Mouse (Mus musculus) kidney, embryonic 14.5 days (tissue): Measurements from ENCODE around the gene Gxylt2. TPM values are rescaled to one million over a fixed set of nuclear protein-coding genes. Genes with fewer than 3 reads are reported as not detected.

Source experiments
- ATAC-seq: fragments of 200-750 bp; cut with Nextera tagmentation; 2 replicates; pipeline ENCODE4 v1.8.0; 2017; ENCODE audit warnings: moderate number of reproducible peaks, mild to moderate bottlenecking, moderate TSS enrichment, moderate library complexity; ENCODE audit not compliant: low FRiP score, low TSS enrichment
- H3K27ac ChIP-seq: fragments of 300-500 bp; sonication (generic); 2 replicates; pipeline ENCODE4 v1.5.1; 2014; ENCODE audit warnings: low read depth, mild to moderate bottlenecking, low read length, moderate library complexity, mixed read lengths
- H3K27me3 ChIP-seq: fragments of 300-500 bp; sonication (generic); 2 replicates; pipeline ENCODE4 v1.6.1; 2014; ENCODE audit warnings: mild to moderate bottlenecking, low read length; ENCODE audit not compliant: control insufficient read depth, insufficient read depth
- H3K36me3 ChIP-seq: fragments of 300-500 bp; sonication (generic); 2 replicates; pipeline ENCODE4 v1.6.1; 2014; ENCODE audit warnings: low read length, mixed read lengths; ENCODE audit not compliant: control insufficient read depth, insufficient read depth
- H3K4me1 ChIP-seq: fragments of 300-500 bp; sonication (generic); 2 replicates; pipeline ENCODE4 v1.6.1; 2014; ENCODE audit warnings: low read length, mixed read lengths; ENCODE audit not compliant: control insufficient read depth, insufficient read depth
- H3K4me2 ChIP-seq: fragments of 300-500 bp; sonication (generic); replicated peaks from 2 replicates; pipeline ENCODE4 v1.6.1; 2014; ENCODE audit warnings: low read depth, mild to moderate bottlenecking, low read length
- H3K4me3 ChIP-seq: fragments of 300-500 bp; sonication (generic); 2 replicates; pipeline ENCODE4 v1.5.1; 2014; ENCODE audit warnings: mild to moderate bottlenecking, low read length
- H3K9ac ChIP-seq: fragments of 300-500 bp; sonication (generic); 2 replicates; pipeline ENCODE4 v1.6.1; 2014; ENCODE audit warnings: low read depth, mild to moderate bottlenecking, low read length, moderate library complexity
- H3K9me3 ChIP-seq: fragments of 300-500 bp; sonication (generic); 2 replicates; pipeline ENCODE4 v1.6.1; 2016; ENCODE audit warnings: low read length; ENCODE audit not compliant: control insufficient read depth
- WGBS: fragments of 180-500 bp; shearing (Covaris S2); extraction: QIAGEN DNeasy Blood & Tissue Kit; methylation state at CpG from one replicate; pipeline ENCODE4 v1.1.7; 2014; 5-methylcytosine and 5-hydroxymethylcytosine counted together
- polyA plus RNA-seq: library from polyadenylated mRNA; unstranded; fragments of >200 nt; fragmentation: Nextera tagmentation; extraction: Ambion mirVana; gene quantifications from 2 replicates; pipeline ENCODE4 v1.2.1, GENCODE M21; 2014

The Gxylt2 gene
- polyA plus RNA-seq = 12.1 and 12.4 TPM in 2 replicates

GRCm38 (mm10) chr6:100704574-100705365, at the start of gene Gxylt2:
Gene Gxylt2, plus strand, starts transcription at chr6:100704734.
- no peaks in the 10 kb centered on the region for H3K36me3 ChIP-seq
- under 1% methylated on average over 63 of the region's 77 CpGs for WGBS
- peak within 1 kb of the TSS; percentile 81 for H3K4me2 ChIP-seq
- peaks cover 9% of the 10 kb centered on the region for H3K4me1 ChIP-seq
- peak; percentile 94 for ATAC-seq
- H3K27me3 ChIP-seq = no peaks in the 10 kb centered on the region
- peak within 1 kb of the TSS; percentile 67 for H3K4me3 ChIP-seq
- H3K27ac ChIP-seq = peak within 1 kb of the TSS; percentile 64
- peak within 1 kb of the TSS; percentile 79 for H3K9ac ChIP-seq
- H3K9me3 ChIP-seq = no peaks in the 10 kb centered on the region

- no peak overlapping the region for H3K4me2 ChIP-seq
- no peaks in the 10 kb centered on the region for H3K4me1 ChIP-seq
- no peak overlapping the region for H3K9ac ChIP-seq
- H3K27me3 ChIP-seq = no peaks in the 10 kb centered on the region
- WGBS = 85% methylated on average over 5 of the region's 5 CpGs
- no peaks in the 10 kb centered on the region for H3K9me3 ChIP-seq
- H3K27ac ChIP-seq = no peak overlapping the region
- no peak overlapping the region for H3K4me3 ChIP-seq
- no peak for ATAC-seq
- peaks cover 22% of the 10 kb centered on the region for H3K36me3 ChIP-seq
Observed at GRCm38 (mm10) chr6:100660395-100660794, 44.1 kb upstream of the Gxylt2 start.

GRCm38 (mm10) chr6:100662224-100662623, 42.3 kb upstream of the Gxylt2 start:
- Histone ChIP-seq H3K36me3 (peaks cover 22% of the 10 kb centered on the region), H3K9me3 (no peaks in the 10 kb centered on the region), H3K4me3 (no peak overlapping the region), H3K27ac (no peak overlapping the region), H3K27me3 (no peaks in the 10 kb centered on the region), H3K4me2 (no peak overlapping the region), H3K9ac (no peak overlapping the region), H3K4me1 (no peaks in the 10 kb centered on the region)
- ATAC-seq = no peak
- 73% methylated on average over 6 of the region's 6 CpGs for WGBS

- Histone ChIP-seq H3K36me3 (peaks cover 21% of the 10 kb centered on the region), H3K27ac (no peak overlapping the region), H3K9me3 (no peaks in the 10 kb centered on the region), H3K4me2 (no peak overlapping the region), H3K9ac (no peak overlapping the region), H3K27me3 (no peaks in the 10 kb centered on the region), H3K4me1 (peaks cover 4% of the 10 kb centered on the region; the same call in 1 of the 2 replicates), H3K4me3 (no peak overlapping the region)
- no peak for ATAC-seq
- 74% methylated on average over 8 of the region's 8 CpGs for WGBS
Observed at GRCm38 (mm10) chr6:100667644-100668043, 36.9 kb upstream of the Gxylt2 start.

- ATAC-seq = no peak
- WGBS = 74% methylated on average over 2 of the region's 2 CpGs
Observed at GRCm38 (mm10) chr6:100668858-100669257, 35.7 kb upstream of the Gxylt2 start.

GRCm38 (mm10) chr6:100670370-100670841, 34.1 kb upstream of the Gxylt2 start:
- Histone ChIP-seq H3K27me3 (no peaks in the 10 kb centered on the region), H3K4me3 (peak overlapping the region; percentile 96), H3K27ac (no peak overlapping the region), H3K9me3 (no peaks in the 10 kb centered on the region), H3K4me2 (peak overlapping the region; percentile 90), H3K4me1 (peaks cover 4% of the 10 kb centered on the region; the same call in 1 of the 2 replicates), H3K36me3 (no peaks in the 10 kb centered on the region; the same call in 1 of the 2 replicates), H3K9ac (peak overlapping the region; percentile 74)
- ATAC-seq = peak; percentile 55
- WGBS = under 1% methylated on average over 32 of the region's 32 CpGs

More at GRCm38 (mm10) chr6:100668858-100669257, 35.7 kb upstream of the Gxylt2 start:
- H3K9ac ChIP-seq = no peak overlapping the region
- no peaks in the 10 kb centered on the region for H3K27me3 ChIP-seq
- H3K9me3 ChIP-seq = no peaks in the 10 kb centered on the region
- H3K27ac ChIP-seq = no peak overlapping the region
- no peak overlapping the region for H3K4me2 ChIP-seq
- H3K4me1 ChIP-seq = peaks cover 4% of the 10 kb centered on the region; the same call in 1 of the 2 replicates
- H3K4me3 ChIP-seq = no peak overlapping the region
- H3K36me3 ChIP-seq = peaks cover 11% of the 10 kb centered on the region

GRCm38 (mm10) chr6:100670880-100671344, 33.6 kb upstream of the Gxylt2 start, which contains the start of gene Shq1:
Gene Shq1, minus strand, starts transcription at chr6:100671157.
- peak within 1 kb of the TSS; percentile 90 for H3K4me2 ChIP-seq
- H3K9me3 ChIP-seq = no peaks in the 10 kb centered on the region
- H3K4me1 ChIP-seq = peaks cover 4% of the 10 kb centered on the region; the same call in 1 of the 2 replicates
- no peaks in the 10 kb centered on the region; the same call in 1 of the 2 replicates for H3K36me3 ChIP-seq
- H3K27ac ChIP-seq = no peak within 1 kb of the TSS
- H3K4me3 ChIP-seq = peak within 1 kb of the TSS; percentile 96
- WGBS = under 1% methylated on average over 49 of the region's 49 CpGs
- peak; percentile 92 for ATAC-seq
- H3K9ac ChIP-seq = peak within 1 kb of the TSS; percentile 74
- H3K27me3 ChIP-seq = no peaks in the 10 kb centered on the region

- Histone ChIP-seq H3K4me3 (peak overlapping the region; percentile 96), H3K4me1 (peaks cover 4% of the 10 kb centered on the region; the same call in 1 of the 2 replicates), H3K9ac (no peak overlapping the region), H3K27me3 (no peaks in the 10 kb centered on the region), H3K9me3 (no peaks in the 10 kb centered on the region), H3K27ac (no peak overlapping the region), H3K36me3 (no peaks in the 10 kb centered on the region; the same call in 1 of the 2 replicates), H3K4me2 (peak overlapping the region; percentile 90)
- 5% methylated on average over 7 of the region's 7 CpGs for WGBS
- ATAC-seq = peak; percentile 29; the same call in 1 of the 2 replicates
Observed at GRCm38 (mm10) chr6:100671401-100671800, 33.1 kb upstream of the Gxylt2 start.

GRCm38 (mm10) chr6:100674974-100675373, 29.6 kb upstream of the Gxylt2 start:
- WGBS = 22% methylated on average over 6 of the region's 6 CpGs
- no peak overlapping the region for H3K27ac ChIP-seq
- no peak for ATAC-seq

More at GRCm38 (mm10) chr6:100674974-100675373, 29.6 kb upstream of the Gxylt2 start:
- no peaks in the 10 kb centered on the region for H3K27me3 ChIP-seq
- no peak overlapping the region for H3K4me2 ChIP-seq
- H3K9ac ChIP-seq = no peak overlapping the region
- peaks cover 4% of the 10 kb centered on the region; the same call in 1 of the 2 replicates for H3K4me1 ChIP-seq
- H3K4me3 ChIP-seq = no peak overlapping the region
- H3K36me3 ChIP-seq = no peaks in the 10 kb centered on the region
- no peaks in the 10 kb centered on the region for H3K9me3 ChIP-seq
